Comparison of ENCODE assay signal across 21 mouse cellular contexts in genomic region chr8:91821976-91822375, GRCm38 (mm10). TPM values are rescaled to one million over a fixed set of nuclear protein-coding genes. Genes with fewer than 3 reads are reported as not detected.
DNase-seq lines count a peak whose midpoint lies in the region; ATAC-seq and TF ChIP-seq lines count a peak whose summit lies in the region.
"Had no signal": no experiment of that assay in that cellular context is flagged by ENCODE, and none has a peak within 500 bp of the region (broad histone marks: within the 10 kb centered on the region; RNA-seq: fewer than 3 reads in every experiment).

No protein-coding gene starts in this region.

- H3K4me2 ChIP-seq in forebrain, embryonic 14.5 days (ENCODE audit: low read length), result no peak overlapping the region
- H3K4me2 ChIP-seq in forebrain, embryonic 15.5 days (replicated peaks), result no peak overlapping the region
- H3K4me2 ChIP-seq in lung, embryonic 14.5 days, result no peak overlapping the region
- H3K4me2 ChIP-seq: embryonic facial prominence, embryonic 15.5 days; heart, embryonic 12.5 days; hindbrain, embryonic 15.5 days had no signal

- no peak overlapping the region for H3K9ac ChIP-seq in forebrain, embryonic 14.5 days (ENCODE audit: low read length)
- H3K9ac ChIP-seq in forebrain, embryonic 15.5 days (replicated peaks), result no peak overlapping the region
- H3K9ac ChIP-seq in lung, embryonic 14.5 days, result no peak overlapping the region
- H3K9ac ChIP-seq: embryonic facial prominence, embryonic 15.5 days; heart, embryonic 12.5 days; hindbrain, embryonic 15.5 days had no signal

- no peak for TF ChIP-seq POLR2A in brain, embryonic 14.5 days (IDR thresholded peaks at IDR 0.05; ENCODE audit: borderline replicate concordance, extremely low read depth, insufficient read depth, insufficient read length, poor library complexity, severe bottlenecking)

- no peak overlapping the region for H3K4me3 ChIP-seq in forebrain, embryonic 14.5 days (ENCODE audit: low read depth, low read length)
- no peak overlapping the region for H3K4me3 ChIP-seq in forebrain, embryonic 15.5 days
- no peak overlapping the region for H3K4me3 ChIP-seq in lung, embryonic 14.5 days (ENCODE audit: low read depth, low read length)
- H3K4me3 ChIP-seq: embryonic facial prominence, embryonic 15.5 days; erythroblast, embryonic 14.5 days; forebrain, embryonic 10.5 days; gastrocnemius, adult 2 months; heart, embryonic 12.5 days; hindbrain, embryonic 15.5 days had no signal

- H3K27ac ChIP-seq in forebrain, embryonic 14.5 days (ENCODE audit: low read depth, low read length), result no peak overlapping the region
- no peak overlapping the region for H3K27ac ChIP-seq in forebrain, embryonic 15.5 days (replicated peaks)
- no peak overlapping the region for H3K27ac ChIP-seq in lung, embryonic 14.5 days (ENCODE audit: low read depth)
- H3K27ac ChIP-seq: embryonic facial prominence, embryonic 15.5 days; forebrain, embryonic 10.5 days; gastrocnemius, adult 2 months; hindbrain, embryonic 15.5 days had no signal

- no peaks in the 10 kb centered on the region for H3K36me3 ChIP-seq in forebrain, embryonic 14.5 days (ENCODE audit: control insufficient read depth, insufficient read depth, low read length)
- H3K36me3 ChIP-seq in forebrain, embryonic 15.5 days, result no peaks in the 10 kb centered on the region
- no peaks in the 10 kb centered on the region for H3K36me3 ChIP-seq in lung, embryonic 14.5 days (ENCODE audit: insufficient read depth)
- H3K36me3 ChIP-seq: embryonic facial prominence, embryonic 15.5 days; forebrain, embryonic 10.5 days; heart, embryonic 12.5 days; hindbrain, embryonic 15.5 days had no signal

- 41% methylated on average over 4 of the region's 4 CpGs for WGBS in forebrain, embryonic 14.5 days
- 38% methylated on average over 4 of the region's 4 CpGs for WGBS in forebrain, embryonic 15.5 days
- 24% methylated on average over 4 of the region's 4 CpGs for WGBS in lung, embryonic 14.5 days

- no peak for TF ChIP-seq CTCF in lung, embryonic 14.5 days (IDR thresholded peaks at IDR 0.05; ENCODE audit: low read depth)
- TF ChIP-seq CTCF in brain, embryonic 14.5 days (IDR thresholded peaks at IDR 0.05; ENCODE audit: borderline replicate concordance, extremely low read depth, insufficient read depth, insufficient read length), result no peak

- DNase-seq in forebrain, embryonic 14.5 days (ENCODE audit: low spot score), result peak; percentile 51
- DNase-seq in lung, embryonic 14.5 days, result peak; percentile 35
- DNase-seq in lung, postnatal 10 days, result no peak
- peak; percentile 62 for DNase-seq in brain, embryonic 14.5 days (ENCODE audit: low read depth)
- DNase-seq in embryo, embryonic 9.5 days (ENCODE audit: extremely low spot score), result peak; percentile 33
- DNase-seq: adrenal gland, postnatal 14 days; cerebellum, adult 18-20 months; cerebellum, adult 9-11 months; cerebellum, postnatal 36 days; gastrocnemius, adult 2 months; gastrocnemius, postnatal 25 days; heart, postnatal 36 days had no signal

- no peaks in the 10 kb centered on the region for H3K9me3 ChIP-seq in forebrain, embryonic 14.5 days (replicated peaks; ENCODE audit: control insufficient read depth, low read length)
- no peaks in the 10 kb centered on the region for H3K9me3 ChIP-seq in forebrain, embryonic 15.5 days
- H3K9me3 ChIP-seq in lung, embryonic 14.5 days (ENCODE audit: low read depth, low read length), result no peaks in the 10 kb centered on the region
- H3K9me3 ChIP-seq: embryonic facial prominence, embryonic 15.5 days; forebrain, embryonic 10.5 days; heart, embryonic 12.5 days; hindbrain, embryonic 15.5 days had no signal

- peaks cover 8% of the 10 kb centered on the region for H3K27me3 ChIP-seq in forebrain, embryonic 14.5 days (replicated peaks; ENCODE audit: control insufficient read depth, insufficient read depth, low read length)
- peaks cover 5% of the 10 kb centered on the region; the same call in 1 of the 2 replicates for H3K27me3 ChIP-seq in forebrain, embryonic 15.5 days
- H3K27me3 ChIP-seq in lung, embryonic 14.5 days (ENCODE audit: insufficient read depth, low read length), result peaks cover 6% of the 10 kb centered on the region; the same call in 1 of the 2 replicates
- H3K27me3 ChIP-seq: CH12.LX, Patski had no signal

- H3K4me1 ChIP-seq in forebrain, embryonic 14.5 days (ENCODE audit: control insufficient read depth, insufficient read depth, low read length), result no peaks in the 10 kb centered on the region
- H3K4me1 ChIP-seq in forebrain, embryonic 15.5 days, result no peaks in the 10 kb centered on the region
- H3K4me1 ChIP-seq in lung, embryonic 14.5 days (ENCODE audit: insufficient read depth), result 0 out of 2 replicates have a peak, but pooled peaks cover 6% of the 10 kb centered on the region
- H3K4me1 ChIP-seq: embryonic facial prominence, embryonic 15.5 days had no signal

- ATAC-seq in forebrain, embryonic 14.5 days, result no peak
- ATAC-seq in forebrain, embryonic 15.5 days (replicated peaks), result no peak
- no peak for ATAC-seq in lung, embryonic 14.5 days (ENCODE audit: insufficient read depth)
- ATAC-seq: activated CD4-positive, CD25-positive, alpha-beta regulatory T cell, adult 4 months; Patski had no signal

RNA-seq across cellular contexts. Expression of gene Irx3, which starts 20.1 kb away (rescaled TPM):
- 1.4 and 1.5 TPM in 2 replicates for polyA plus RNA-seq in forebrain, embryonic 14.5 days (2014; fragmentation: Nextera tagmentation; extraction: Ambion mirVana)
- polyA plus RNA-seq in forebrain, embryonic 15.5 days (2015; fragmentation: Nextera tagmentation; extraction: Ambion mirVana), result 1.6 TPM in 2 replicates
- polyA plus RNA-seq in lung, embryonic 14.5 days (2014; fragmentation: Nextera tagmentation; extraction: Ambion mirVana), result 25.5 and 29.9 TPM in 2 replicates
- 17.4 and 33.7 TPM in 2 replicates for polyA plus RNA-seq in brain, embryonic 14.5 days (2012; rRNA removed)
- polyA plus RNA-seq: activated CD4-positive, CD25-positive, alpha-beta regulatory T cell, adult 4 months; erythroblast, embryonic 14.5 days had no signal
